Mouse (Mus musculus): Measurements from ENCODE around the gene Tyrobp. TPM values are rescaled to one million over a fixed set of nuclear protein-coding genes. Genes with fewer than 3 reads are reported as not detected.

Gene Tyrobp
- polyA plus RNA-seq, 1 experiment from 2014 or later: 38.1 TPM

- Histone ChIP-seq H3K9me3 (no peaks in the 10 kb centered on the region), H3K4me2 (no peak overlapping the region), H3K27me3 (0 out of 2 replicates have a peak, but pooled peaks cover 9% of the 10 kb centered on the region), H3K27ac (no peak overlapping the region), H3K4me1 (replicated peaks) (0 out of 2 replicates have a peak, but pooled peaks cover 3% of the 10 kb centered on the region), H3K36me3 (peaks cover 39% of the 10 kb centered on the region), H3K4me3 (no peak overlapping the region), H3K9ac (no peak overlapping the region)
- ATAC-seq (ENCODE audit: low FRiP score): peak; percentile 58; the same call in 1 of the 2 replicates
- WGBS: 5% methylated on average over 3 of the region's 3 CpGs
These were observed 18.2 kb downstream of the Tyrobp start for GRCm38 (mm10) chr7:30431793-30432192.

GRCm38 (mm10) chr7:30434238-30434637 lies 20.7 kb downstream of the Tyrobp start:
- no peak for ATAC-seq (ENCODE audit: low FRiP score)
- H3K4me1 ChIP-seq (replicated peaks): 0 out of 2 replicates have a peak, but pooled peaks cover 3% of the 10 kb centered on the region
- 4% methylated on average over 10 of the region's 10 CpGs for WGBS

GRCm38 (mm10) chr7:30434701-30435100 lies 21.1 kb downstream of the Tyrobp start:
- H3K4me3 ChIP-seq: no peak overlapping the region
- no peak for ATAC-seq (ENCODE audit: low FRiP score)
- H3K36me3 ChIP-seq: peaks cover 59% of the 10 kb centered on the region
- H3K9me3 ChIP-seq: no peaks in the 10 kb centered on the region
- no peak overlapping the region for H3K9ac ChIP-seq
- H3K27me3 ChIP-seq: 0 out of 2 replicates have a peak, but pooled peaks cover 9% of the 10 kb centered on the region
- 0 out of 2 replicates have a peak, but pooled peaks cover 3% of the 10 kb centered on the region for H3K4me1 ChIP-seq (replicated peaks)
- H3K27ac ChIP-seq: no peak overlapping the region
- WGBS: 72% methylated on average over 10 of the region's 10 CpGs
- H3K4me2 ChIP-seq: no peak overlapping the region

More at GRCm38 (mm10) chr7:30434238-30434637, 20.7 kb downstream of the Tyrobp start:
- no peak overlapping the region for H3K9ac ChIP-seq
- no peak overlapping the region for H3K27ac ChIP-seq
- no peak overlapping the region for H3K4me2 ChIP-seq
- 0 out of 2 replicates have a peak, but pooled peaks cover 9% of the 10 kb centered on the region for H3K27me3 ChIP-seq
- H3K4me3 ChIP-seq: no peak overlapping the region
- peaks cover 54% of the 10 kb centered on the region for H3K36me3 ChIP-seq
- no peaks in the 10 kb centered on the region for H3K9me3 ChIP-seq

- Histone ChIP-seq H3K4me1 (replicated peaks) (0 out of 2 replicates have a peak, but pooled peaks cover 3% of the 10 kb centered on the region), H3K27me3 (0 out of 2 replicates have a peak, but pooled peaks cover 9% of the 10 kb centered on the region), H3K9me3 (no peaks in the 10 kb centered on the region), H3K4me2 (no peak overlapping the region), H3K4me3 (no peak overlapping the region), H3K36me3 (peaks cover 63% of the 10 kb centered on the region), H3K27ac (no peak overlapping the region), H3K9ac (no peak overlapping the region)
- ATAC-seq (ENCODE audit: low FRiP score): no peak
- 46% methylated on average over 9 of the region's 9 CpGs for WGBS
These were observed 21.6 kb downstream of the Tyrobp start for GRCm38 (mm10) chr7:30435156-30435555.

GRCm38 (mm10) chr7:30436879-30437278 lies 23.3 kb downstream of the Tyrobp start:
- no peak overlapping the region for H3K9ac ChIP-seq
- WGBS: 22% methylated on average over 10 of the region's 10 CpGs
- no peaks in the 10 kb centered on the region for H3K9me3 ChIP-seq
- ATAC-seq (ENCODE audit: low FRiP score): no peak
- H3K27me3 ChIP-seq: 0 out of 2 replicates have a peak, but pooled peaks cover 9% of the 10 kb centered on the region
- H3K36me3 ChIP-seq: peaks cover 80% of the 10 kb centered on the region
- H3K4me2 ChIP-seq: no peak overlapping the region
- no peak overlapping the region for H3K27ac ChIP-seq
- no peak overlapping the region for H3K4me3 ChIP-seq
- H3K4me1 ChIP-seq (replicated peaks): peaks cover 3% of the 10 kb centered on the region

GRCm38 (mm10) chr7:30439734-30440133 lies 26.2 kb downstream of the Tyrobp start:
- WGBS: 79% methylated on average over 13 of the region's 13 CpGs
- no peaks in the 10 kb centered on the region for H3K9me3 ChIP-seq
- H3K4me3 ChIP-seq: no peak overlapping the region
- ATAC-seq (ENCODE audit: low FRiP score): no peak
- H3K9ac ChIP-seq: no peak overlapping the region
- H3K36me3 ChIP-seq: peaks cover 83% of the 10 kb centered on the region
- H3K4me2 ChIP-seq: no peak overlapping the region
- H3K4me1 ChIP-seq (replicated peaks): peaks cover 30% of the 10 kb centered on the region
- 0 out of 2 replicates have a peak, but pooled peaks cover 4% of the 10 kb centered on the region for H3K27me3 ChIP-seq
- no peak overlapping the region for H3K27ac ChIP-seq

GRCm38 (mm10) chr7:30440697-30441096 lies 27.1 kb downstream of the Tyrobp start:
- H3K36me3 ChIP-seq: peaks cover 74% of the 10 kb centered on the region
- 18% methylated on average over 5 of the region's 5 CpGs for WGBS
- no peak overlapping the region for H3K27ac ChIP-seq
- H3K9me3 ChIP-seq: no peaks in the 10 kb centered on the region
- peaks cover 30% of the 10 kb centered on the region for H3K4me1 ChIP-seq (replicated peaks)
- ATAC-seq (ENCODE audit: low FRiP score): no peak
- no peak overlapping the region for H3K4me2 ChIP-seq
- H3K9ac ChIP-seq: no peak overlapping the region
- no peaks in the 10 kb centered on the region for H3K27me3 ChIP-seq
- H3K4me3 ChIP-seq: no peak overlapping the region

- peak overlapping the region; percentile 99 for H3K27ac ChIP-seq
- ATAC-seq (ENCODE audit: low FRiP score): no peak
- 13% methylated on average over 9 of the region's 9 CpGs for WGBS
These were observed 30.1 kb downstream of the Tyrobp start for GRCm38 (mm10) chr7:30443696-30444095.

GRCm38 (mm10) chr7:30444154-30444970 lies 30.8 kb downstream of the Tyrobp start:
- Histone ChIP-seq H3K27me3 (no peaks in the 10 kb centered on the region), H3K4me2 (peak overlapping the region; percentile 91), H3K36me3 (peaks cover 39% of the 10 kb centered on the region), H3K9me3 (no peaks in the 10 kb centered on the region), H3K4me1 (replicated peaks) (peaks cover 42% of the 10 kb centered on the region), H3K4me3 (peak overlapping the region; percentile 87), H3K9ac (peak overlapping the region; percentile 99), H3K27ac (peak overlapping the region; percentile 99)
- peak; percentile 57 for ATAC-seq (ENCODE audit: low FRiP score)
- WGBS: under 1% methylated on average over 35 of the region's 38 CpGs

More at GRCm38 (mm10) chr7:30443696-30444095, 30.1 kb downstream of the Tyrobp start:
- H3K4me3 ChIP-seq: peak overlapping the region; percentile 87
- H3K9me3 ChIP-seq: no peaks in the 10 kb centered on the region
- no peaks in the 10 kb centered on the region for H3K27me3 ChIP-seq
- peaks cover 45% of the 10 kb centered on the region for H3K36me3 ChIP-seq
- peaks cover 42% of the 10 kb centered on the region for H3K4me1 ChIP-seq (replicated peaks)
- peak overlapping the region; percentile 99 for H3K9ac ChIP-seq
- H3K4me2 ChIP-seq: peak overlapping the region; percentile 91

GRCm38 (mm10) chr7:30444971-30445751 lies 31.6 kb downstream of the Tyrobp start, which contains the start of gene Aplp1:
Gene Aplp1 (minus strand): TSS chr7:30445535.
- peak; percentile 79 for ATAC-seq (ENCODE audit: low FRiP score)
- H3K9me3 ChIP-seq: no peaks in the 10 kb centered on the region
- no peaks in the 10 kb centered on the region for H3K27me3 ChIP-seq
- H3K4me1 ChIP-seq (replicated peaks): peaks cover 42% of the 10 kb centered on the region
- peak within 1 kb of the TSS; percentile 99 for H3K9ac ChIP-seq
- 1% methylated on average over 55 of the region's 72 CpGs for WGBS
- peak within 1 kb of the TSS; percentile 99 for H3K27ac ChIP-seq
- H3K36me3 ChIP-seq: peaks cover 31% of the 10 kb centered on the region
- H3K4me2 ChIP-seq: peak within 1 kb of the TSS; percentile 91
- peak within 1 kb of the TSS; percentile 87 for H3K4me3 ChIP-seq

- Histone ChIP-seq H3K27ac (no peak overlapping the region), H3K9ac (no peak overlapping the region), H3K4me2 (no peak overlapping the region), H3K4me1 (replicated peaks) (peaks cover 22% of the 10 kb centered on the region), H3K36me3 (no peaks in the 10 kb centered on the region), H3K27me3 (peaks cover 34% of the 10 kb centered on the region), H3K9me3 (no peaks in the 10 kb centered on the region), H3K4me3 (no peak overlapping the region)
- 77% methylated on average over 7 of the region's 7 CpGs for WGBS
- no peak for ATAC-seq (ENCODE audit: low FRiP score)
These were observed 36.7 kb downstream of the Tyrobp start for GRCm38 (mm10) chr7:30450241-30450640.

GRCm38 (mm10) chr7:30453327-30453726 lies 39.8 kb downstream of the Tyrobp start:
- ATAC-seq (ENCODE audit: low FRiP score): no peak
- WGBS: 19% methylated on average over 25 of the region's 25 CpGs
- peak overlapping the region; percentile 24 for H3K4me3 ChIP-seq
- H3K27ac ChIP-seq: no peak overlapping the region
- no peaks in the 10 kb centered on the region for H3K9me3 ChIP-seq
- H3K9ac ChIP-seq: peak overlapping the region; percentile 29
- H3K4me2 ChIP-seq: peak overlapping the region; percentile 42
- H3K27me3 ChIP-seq: peaks cover 65% of the 10 kb centered on the region
- peaks cover 32% of the 10 kb centered on the region for H3K4me1 ChIP-seq (replicated peaks)
- H3K36me3 ChIP-seq: no peaks in the 10 kb centered on the region
